18 mouse cellular contexts compared by ENCODE assay signal in genomic region chr3:52298683-52299082, GRCm38 (mm10). TPM values are rescaled to one million over a fixed set of nuclear protein-coding genes. Genes with fewer than 3 reads are reported as not detected.
DNase-seq lines count a peak whose midpoint lies in the region; ATAC-seq and TF ChIP-seq lines count a peak whose summit lies in the region.
"Had no signal": no experiment of that assay in that cellular context is flagged by ENCODE, and none has a peak within 500 bp of the region (broad histone marks: within the 10 kb centered on the region; RNA-seq: fewer than 3 reads in every experiment).

No protein-coding gene starts in this region.

- 59% methylated on average over 4 of the region's 4 CpGs for WGBS in lung, postnatal 0 days
- WGBS in lung, adult 2 months: 60% methylated on average over 4 of the region's 4 CpGs

- no peak for DNase-seq in gastrocnemius, adult 2 months
- DNase-seq in gastrocnemius, postnatal 25 days: no peak
- peak; percentile 18 for DNase-seq in lung, postnatal 0 days (ENCODE audit: low spot score)
- no peak for DNase-seq in lung, adult 2 months
- DNase-seq in T-cell, adult 2 months (ENCODE audit: low spot score): peak; percentile 65
- DNase-seq in left cerebral cortex, postnatal 25 days (ENCODE audit: low spot score in 2 of 2): no peak
- DNase-seq in kidney, postnatal 36 days: no peak
- DNase-seq: adrenal gland, postnatal 10 days; cerebellum, adult 9-10 months; gastrocnemius, postnatal 10 days; lung, adult 18-20 months; right cerebral cortex, adult 18-20 months had no signal

- no peak for TF ChIP-seq POLR2A in lung, adult 2 months (IDR thresholded peaks at IDR 0.05; ENCODE audit: borderline replicate concordance, extremely low read depth, low read depth, low read length)
- no peak for TF ChIP-seq POLR2A in myocyte (IDR thresholded peaks at IDR 0.05; ENCODE audit: insufficient read length, low read depth)

- no peaks in the 10 kb centered on the region for H3K27me3 ChIP-seq in lung, postnatal 0 days (replicated peaks; ENCODE audit: insufficient read depth, low read length)
- no peaks in the 10 kb centered on the region for H3K27me3 ChIP-seq in myocyte (ENCODE audit: control insufficient read depth, insufficient read depth, insufficient read length)
- H3K27me3 ChIP-seq: hindbrain, embryonic 12.5 days; kidney, embryonic 15.5 days had no signal

- no peak overlapping the region for H3K4me3 ChIP-seq in gastrocnemius, adult 2 months
- no peak overlapping the region for H3K4me3 ChIP-seq in lung, postnatal 0 days (ENCODE audit: low read depth, low read length)
- no peak overlapping the region for H3K4me3 ChIP-seq in lung, adult 2 months (replicated peaks; ENCODE audit: extremely low read depth, low read depth, low read length)
- H3K4me3 ChIP-seq in myocyte: no peak overlapping the region
- H3K4me3 ChIP-seq: embryonic facial prominence, embryonic 10.5 days; hindbrain, embryonic 12.5 days; kidney, embryonic 15.5 days had no signal

- H3K36me3 ChIP-seq in lung, postnatal 0 days (ENCODE audit: insufficient read depth, low read length): no peaks in the 10 kb centered on the region
- no peaks in the 10 kb centered on the region for H3K36me3 ChIP-seq in myocyte (ENCODE audit: control insufficient read depth, insufficient read depth)
- H3K36me3 ChIP-seq: embryonic facial prominence, embryonic 10.5 days; hindbrain, embryonic 12.5 days; kidney, embryonic 15.5 days had no signal

- intact Hi-C loops in gastrocnemius, adult 2 months (cut with DNase I): no loop called here
- intact Hi-C loops in left cerebral cortex, postnatal 25 days (cut with DNase I): no loop called here

- H3K79me2 ChIP-seq in myocyte (ENCODE audit: control insufficient read depth, insufficient read depth): peaks cover 97% of the 10 kb centered on the region

- ATAC-seq in lung, postnatal 0 days: peak; percentile 35; the same call in 1 of the 2 replicates
- ATAC-seq: intestine, embryonic 16.5 days; midbrain, embryonic 16.5 days had no signal

- 0 out of 2 replicates have a peak overlapping the region, but pooled peaks have one; percentile 6 for H3K27ac ChIP-seq in gastrocnemius, adult 2 months
- H3K27ac ChIP-seq in lung, postnatal 0 days (ENCODE audit: low read length): no peak overlapping the region
- H3K27ac ChIP-seq: embryonic facial prominence, embryonic 10.5 days; hindbrain, embryonic 12.5 days; kidney, embryonic 15.5 days had no signal

- no peak for TF ChIP-seq EP300 in lung, postnatal 0 days (IDR thresholded peaks at IDR 0.05)

- no peak overlapping the region for H3ac ChIP-seq in myocyte (ENCODE audit: control insufficient read depth, insufficient read length)

- no peak for TF ChIP-seq CTCF in gastrocnemius, adult 2 months (IDR thresholded peaks at IDR 0.05)
- no peak for TF ChIP-seq CTCF in lung, postnatal 0 days (IDR thresholded peaks at IDR 0.05)
- no peak for TF ChIP-seq CTCF in lung, adult 2 months (IDR thresholded peaks at IDR 0.05; ENCODE audit: insufficient read depth, low read length)

- peaks cover 13% of the 10 kb centered on the region for H3K4me1 ChIP-seq in lung, postnatal 0 days (ENCODE audit: insufficient read depth, low read depth, low read length)
- peaks cover 38% of the 10 kb centered on the region for H3K4me1 ChIP-seq in lung, adult 2 months (ENCODE audit: control insufficient read depth, insufficient read depth, low read length)

- H3K4me2 ChIP-seq in lung, postnatal 0 days (replicated peaks; ENCODE audit: low read depth, low read length): no peak overlapping the region
- no peak overlapping the region for H3K4me2 ChIP-seq in myocyte (ENCODE audit: low read depth)
- H3K4me2 ChIP-seq: hindbrain, embryonic 12.5 days; kidney, embryonic 15.5 days had no signal

- no peak overlapping the region for H3K9ac ChIP-seq in lung, postnatal 0 days (replicated peaks; ENCODE audit: low read depth)
- H3K9ac ChIP-seq: hindbrain, embryonic 12.5 days; kidney, embryonic 15.5 days had no signal

- no peaks in the 10 kb centered on the region for H3K9me3 ChIP-seq in lung, postnatal 0 days (ENCODE audit: low read length)
- H3K9me3 ChIP-seq: embryonic facial prominence, embryonic 10.5 days; hindbrain, embryonic 12.5 days; kidney, embryonic 15.5 days had no signal

TF ChIP-seq in myocyte, 11 proteins besides CTCF, POLR2A, EP300 and RAD21:
- TF ChIP-seq TCF3 (IDR thresholded peaks at IDR 0.05; ENCODE audit: insufficient read length, low read depth) (no peak), CEBPB (IDR thresholded peaks at IDR 0.05; ENCODE audit: insufficient read depth, poor library complexity, severe bottlenecking) (no peak), MYOG (IDR thresholded peaks at IDR 0.05; ENCODE audit: control insufficient read depth in 1 of 3, insufficient read depth in 1 of 3, insufficient read length in 2 of 3, low read depth in 2 of 3) (peak in 2 of 3 experiments; percentile 74 to 81), POLR2AphosphoS2 (IDR thresholded peaks at IDR 0.05; ENCODE audit: insufficient read length, low read depth) (no peak), E2F4 (IDR thresholded peaks at IDR 0.05; ENCODE audit: insufficient read depth) (no peak), MAX (IDR thresholded peaks at IDR 0.05; ENCODE audit: low read depth) (no peak), MYOD1 (IDR thresholded peaks at IDR 0.05; ENCODE audit: control insufficient read depth in 1 of 3, insufficient read length in 2 of 3, low read depth in 2 of 3) (peak in 2 of 3 experiments; percentile 60 to 88), SRF (IDR thresholded peaks at IDR 0.05; ENCODE audit: control insufficient read depth, insufficient read length, low read depth) (no peak), REST (IDR thresholded peaks at IDR 0.05; ENCODE audit: insufficient read depth, insufficient read length) (no peak), USF1 (IDR thresholded peaks at IDR 0.05; ENCODE audit: low read depth) (no peak), TCF12 (IDR thresholded peaks at IDR 0.05; ENCODE audit: insufficient read depth, poor library complexity, severe bottlenecking) (no peak)

RNA-seq across cellular contexts. Expression of gene Foxo1, which starts 30.5 kb away (rescaled TPM):
- total RNA-seq in gastrocnemius, adult 2 months (2021): 10 to 100 TPM; 31.2 to 36.6 TPM
- 10 to 100 TPM; 15.5 to 19.3 TPM for total RNA-seq in gastrocnemius, postnatal 25 days (2021)
- 6.8 and 7.6 TPM in 2 replicates for polyA plus RNA-seq in lung, postnatal 0 days (2015; fragmentation: Nextera tagmentation; extraction: Ambion mirVana)
- polyA plus RNA-seq in lung, adult 2 months (2012; rRNA removed): 16.9 and 22.5 TPM in 2 replicates
- polyA plus RNA-seq in myocyte (2012; fragmentation: generic; extraction: Trizol): 7.2 TPM
- 10 to 100 TPM in 1 of 2 experiments, 1 to 10 TPM in 1; 9.0 to 14.9 TPM for total RNA-seq in left cerebral cortex, postnatal 25 days (2021)

Comparison
In these comparisons a context has a peak if more than half of its experiments do, and no peak if none do; other contexts are left out.
1. DNase-seq: peak in lung, postnatal 0 days (single experiment) and T-cell, adult 2 months (single experiment); none in gastrocnemius, adult 2 months (single experiment), gastrocnemius, postnatal 25 days (single experiment), lung, adult 2 months (single experiment), left cerebral cortex, postnatal 25 days (0 of 2) and kidney, postnatal 36 days (0 of 2).